Mouse (Mus musculus): ENCODE data around the gene Phactr3.

- TF ChIP-seq POLR2A (IDR thresholded peaks at IDR 0.05; ENCODE audit: borderline replicate concordance, control insufficient read depth, low read depth, low read length) (no peak), CTCF (IDR thresholded peaks at IDR 0.05; ENCODE audit: control insufficient read depth, insufficient read depth, low read length) (no peak)
Observed at GRCm38 (mm10) chr2:178150697-178151096, 31.9 kb downstream of the Phactr3 start.
